Mouse (Mus musculus) liver, postnatal 0 days (tissue): ENCODE measurements at regions not wholly inside any gene's neighbourhood (a gene's known extent, or its start where the extent isn't known, plus 50 kb on each side); places are given as distances from the start of the nearest gene placed in this dataset.
"Not testable (repeated sequence)": the region's sequence is repeated elsewhere in the genome, so short reads cannot be mapped to it uniquely, and the experiment has no call there.

Source experiments
- ATAC-seq: fragments of 200-750 bp; cut with Nextera tagmentation; 2 replicates; pipeline ENCODE4 v1.8.0; 2017; ENCODE audit warnings: mild to moderate bottlenecking, moderate library complexity
- DNase-seq: peaks from one replicate; pipeline ENCODE4 v3.0.0-alpha.2; 2016
- H3K27ac ChIP-seq: fragments of 300-500 bp; sonication (generic); 2 replicates; pipeline ENCODE4 v1.5.1; 2014; ENCODE audit warnings: antibody characterized with exemption, moderate library complexity, mild to moderate bottlenecking, low read depth
- H3K27me3 ChIP-seq: fragments of 300-500 bp; sonication (generic); 2 replicates; pipeline ENCODE4 v1.6.1; 2014; ENCODE audit warnings: low read length, control low read depth, mixed read lengths; ENCODE audit not compliant: insufficient read depth
- H3K36me3 ChIP-seq: fragments of 300-500 bp; sonication (generic); replicated peaks from 2 replicates; pipeline ENCODE4 v1.6.1; 2014; ENCODE audit warnings: mild to moderate bottlenecking, control low read depth, low read length, moderate library complexity, mixed read lengths; ENCODE audit not compliant: insufficient read depth
- H3K4me1 ChIP-seq: fragments of 300-500 bp; sonication (generic); 2 replicates; pipeline ENCODE4 v1.6.1; 2014; ENCODE audit warnings: antibody characterized with exemption, mild to moderate bottlenecking, control low read depth; ENCODE audit not compliant: insufficient read depth
- H3K4me2 ChIP-seq: fragments of 300-500 bp; sonication (generic); 2 replicates; pipeline ENCODE4 v1.6.1; 2014; ENCODE audit warnings: low read depth, mild to moderate bottlenecking, low read length, moderate library complexity, mixed read lengths
- H3K4me3 ChIP-seq: fragments of 300-500 bp; sonication (generic); 2 replicates; pipeline ENCODE4 v1.5.1; 2014; ENCODE audit warnings: low read depth, low read length
- H3K9ac ChIP-seq: fragments of 300-500 bp; sonication (generic); replicated peaks from 2 replicates; pipeline ENCODE4 v1.6.1; 2014; ENCODE audit warnings: mild to moderate bottlenecking, moderate library complexity
- H3K9me3 ChIP-seq: fragments of 300-500 bp; sonication (generic); 2 replicates; pipeline ENCODE4 v1.6.1; 2016; ENCODE audit warnings: mild to moderate bottlenecking, control low read depth, low read length, mixed read lengths
- CTCF ChIP-seq: sonication (generic); IDR thresholded peaks from 2 replicates; pipeline ENCODE4 v1.5.1; 2016; ENCODE audit warnings: antibody characterized with exemption, low read depth
- EP300 ChIP-seq: IDR thresholded peaks from 2 replicates; pipeline ENCODE4 v1.6.1; 2016; ENCODE audit warnings: antibody characterized with exemption, low read depth, mild to moderate bottlenecking
- WGBS: fragments of 180-500 bp; shearing (Covaris S2); extraction: QIAGEN DNeasy Blood & Tissue Kit; methylation state at CpG from one replicate; pipeline ENCODE4 v1.1.7; 2014; ENCODE audit not compliant: insufficient replicate concordance; 5-methylcytosine and 5-hydroxymethylcytosine counted together

- no peaks in the 10 kb centered on the region for H3K4me1 ChIP-seq
- TF ChIP-seq CTCF (peak; percentile 84), EP300 (no peak)
- H3K36me3 ChIP-seq: no peaks in the 10 kb centered on the region
- no peak overlapping the region for H3K9ac ChIP-seq
- ATAC-seq: no peak
- H3K4me3 ChIP-seq: no peak overlapping the region
- no peaks in the 10 kb centered on the region for H3K27me3 ChIP-seq
- no peaks in the 10 kb centered on the region for H3K9me3 ChIP-seq
- WGBS: 53% methylated on average over 13 of the region's 13 CpGs
- H3K4me2 ChIP-seq: no peak overlapping the region
- H3K27ac ChIP-seq: no peak overlapping the region
- peak; percentile 47 for DNase-seq
These were observed 52.0 kb upstream of the Ak4 start for GRCm38 (mm10) chr4:101366905-101367679.

GRCm38 (mm10) chr4:101365299-101365698 lies 53.8 kb upstream of the Ak4 start:
- Histone ChIP-seq H3K36me3 (no peaks in the 10 kb centered on the region), H3K4me1 (no peaks in the 10 kb centered on the region), H3K27ac (no peak overlapping the region), H3K4me3 (no peak overlapping the region), H3K9ac (no peak overlapping the region), H3K27me3 (no peaks in the 10 kb centered on the region), H3K4me2 (no peak overlapping the region), H3K9me3 (no peaks in the 10 kb centered on the region)
- WGBS: 77% methylated on average over 3 of the region's 3 CpGs
- DNase-seq (no peak), ATAC-seq (no peak)
- TF ChIP-seq CTCF: no peak
- no peak for TF ChIP-seq EP300

GRCm38 (mm10) chr4:101364716-101365115 lies 54.4 kb upstream of the Ak4 start:
- Histone ChIP-seq H3K4me1 (no peaks in the 10 kb centered on the region), H3K36me3 (no peaks in the 10 kb centered on the region), H3K27ac (no peak overlapping the region), H3K4me3 (no peak overlapping the region), H3K9ac (no peak overlapping the region), H3K4me2 (no peak overlapping the region), H3K9me3 (no peaks in the 10 kb centered on the region), H3K27me3 (no peaks in the 10 kb centered on the region)
- no peak for ATAC-seq
- 70% methylated on average over 2 of the region's 2 CpGs for WGBS
- no peak for DNase-seq
- no peak for TF ChIP-seq EP300
- no peak for TF ChIP-seq CTCF

- H3K4me3 ChIP-seq, H3K9ac ChIP-seq, H3K4me2 ChIP-seq, H3K9me3 ChIP-seq, ATAC-seq, H3K27me3 ChIP-seq, H3K27ac ChIP-seq, DNase-seq, H3K4me1 ChIP-seq, H3K36me3 ChIP-seq: not testable (repeated sequence)
- WGBS: 79% methylated on average over 1 of the region's 1 CpGs
These were observed 55.8 kb upstream of the Ak4 start for GRCm38 (mm10) chr4:101363231-101363630.

GRCm38 (mm10) chr4:101361779-101362178 lies 57.3 kb upstream of the Ak4 start:
- Histone ChIP-seq H3K9ac (no peak overlapping the region), H3K4me1 (peaks cover 6% of the 10 kb centered on the region; the same call in 1 of the 2 replicates), H3K27me3 (no peaks in the 10 kb centered on the region), H3K9me3 (no peaks in the 10 kb centered on the region), H3K36me3 (no peaks in the 10 kb centered on the region), H3K27ac (no peak overlapping the region), H3K4me2 (no peak overlapping the region), H3K4me3 (no peak overlapping the region)
- no peak for ATAC-seq
- TF ChIP-seq CTCF (peak; percentile 52), EP300 (no peak)
- WGBS: 79% methylated on average over 1 of the region's 1 CpGs
- no peak for DNase-seq

GRCm38 (mm10) chr4:101360296-101360695 lies 58.8 kb upstream of the Ak4 start:
- H3K9ac ChIP-seq: no peak overlapping the region
- WGBS: 80% methylated on average over 7 of the region's 7 CpGs
- no peak for ATAC-seq

More at GRCm38 (mm10) chr4:101360296-101360695, 58.8 kb upstream of the Ak4 start:
- no peak overlapping the region for H3K4me3 ChIP-seq
- no peaks in the 10 kb centered on the region for H3K27me3 ChIP-seq
- no peaks in the 10 kb centered on the region for H3K9me3 ChIP-seq
- DNase-seq: no peak
- no peak for TF ChIP-seq EP300
- no peak for TF ChIP-seq CTCF
- H3K4me2 ChIP-seq: no peak overlapping the region
- peaks cover 8% of the 10 kb centered on the region; the same call in 1 of the 2 replicates for H3K4me1 ChIP-seq
- no peak overlapping the region for H3K27ac ChIP-seq
- H3K36me3 ChIP-seq: no peaks in the 10 kb centered on the region
